Mouse (Mus musculus) erythroblast, adult 5-6 weeks (primary cell): ENCODE results near the gene Vps35l. TPM values are rescaled to one million over a fixed set of nuclear protein-coding genes. Genes with fewer than 3 reads are reported as not detected.

Source experiments
- ATAC-seq: replicated peaks from 2 replicates; pipeline ENCODE4 v1.8.0; 2016; ENCODE audit warnings: moderate number of reproducible peaks, mild to moderate bottlenecking, moderate TSS enrichment, inconsistent platforms; ENCODE audit not compliant: poor library complexity, low FRiP score, severe bottlenecking
- total RNA-seq, 2 experiments: library from RNA; stranded (forward) in 1 of 2; stranded (reverse) in 1 of 2; fragments of 150-400 nt in 1 of 2; fragments of 200-764, 138-1000 nt in 1 of 2; gene quantifications; 2 replicates each; pipeline versions ENCODE4 v1.2.3 to v1.2.4; 2015 to 2017; ENCODE audit warnings: low replicate concordance in 2 of 2

Vps35l gene
- total RNA-seq, 2 experiments from 2014 or later, result 18.1 to 28.6 TPM

DNA sequence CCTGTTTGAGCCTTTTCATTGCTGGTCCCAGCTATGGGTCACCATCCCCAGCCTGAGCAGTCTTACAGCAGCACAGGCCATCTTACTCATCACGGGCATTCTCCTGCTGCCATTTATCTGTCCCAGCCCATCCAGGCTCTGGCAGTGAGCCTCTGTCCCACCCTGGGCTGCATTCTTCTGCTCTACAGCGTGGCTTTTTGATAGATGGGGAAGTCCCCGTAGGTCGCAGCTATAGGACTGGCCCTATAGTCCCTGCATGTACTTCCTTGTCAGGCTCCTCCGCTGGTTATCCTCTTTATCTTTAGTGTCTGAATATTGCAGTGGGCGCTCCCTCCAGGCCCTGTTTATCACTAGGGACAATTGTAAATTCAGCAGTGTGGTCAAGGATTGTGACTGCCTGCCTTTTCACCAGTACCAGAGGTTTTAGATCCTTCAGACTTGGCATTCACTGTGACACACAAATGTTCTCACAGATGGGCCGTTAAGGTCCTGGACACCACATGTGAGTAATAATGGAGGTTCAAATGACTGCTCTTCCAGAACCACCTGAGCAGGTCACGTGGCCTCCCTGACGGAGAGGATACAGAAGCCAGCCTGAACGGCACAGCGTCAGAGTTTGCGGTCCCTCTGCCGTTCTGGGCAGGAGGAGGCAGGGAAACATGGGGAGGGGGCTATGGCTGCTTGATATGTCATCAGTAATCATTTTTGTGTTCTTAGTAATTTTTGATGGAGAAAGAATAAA, 11.0 kb upstream of the Vps35l start:
- no peak for ATAC-seq

DNA sequence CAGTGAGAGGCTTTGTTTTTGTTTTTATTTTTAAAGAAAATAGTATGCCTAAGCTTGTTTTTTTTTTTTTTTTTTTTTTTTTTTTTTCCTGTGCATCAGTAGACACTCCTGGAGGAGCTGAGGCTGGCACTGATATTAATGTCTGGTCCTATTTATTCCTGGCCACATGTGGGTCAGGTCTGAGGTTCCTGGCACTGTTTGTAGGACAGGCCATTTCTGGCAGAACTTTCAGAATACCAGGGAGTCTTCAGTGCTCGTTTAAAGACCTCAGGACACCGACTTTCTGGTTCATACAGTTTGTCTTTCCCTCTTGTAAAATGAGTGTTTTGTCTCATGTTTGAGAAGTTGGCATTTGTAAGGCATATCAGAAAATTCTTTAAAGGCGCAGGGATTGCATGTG, 8.2 kb upstream of the Vps35l start:
- ATAC-seq, result no peak

DNA sequence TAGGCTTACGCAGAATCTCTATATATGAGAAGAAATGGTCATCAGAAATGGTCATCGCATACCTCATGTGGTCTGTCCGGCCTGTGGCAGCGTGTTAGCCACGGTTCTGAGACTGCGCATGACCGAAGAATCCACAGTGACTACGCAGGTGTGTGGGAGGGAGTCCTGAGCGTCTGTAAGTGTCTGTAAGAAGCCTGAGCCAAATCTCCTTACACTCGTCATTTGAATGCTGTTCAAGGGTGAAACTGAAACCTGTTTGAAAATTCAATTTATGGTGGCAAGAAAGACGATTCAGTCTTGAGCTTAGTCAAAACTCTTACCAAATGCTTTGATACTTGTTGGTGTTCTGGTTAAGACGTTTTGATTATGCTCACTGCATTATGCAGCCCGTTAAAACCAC, 6.8 kb upstream of the Vps35l start:
- ATAC-seq, result no peak

DNA sequence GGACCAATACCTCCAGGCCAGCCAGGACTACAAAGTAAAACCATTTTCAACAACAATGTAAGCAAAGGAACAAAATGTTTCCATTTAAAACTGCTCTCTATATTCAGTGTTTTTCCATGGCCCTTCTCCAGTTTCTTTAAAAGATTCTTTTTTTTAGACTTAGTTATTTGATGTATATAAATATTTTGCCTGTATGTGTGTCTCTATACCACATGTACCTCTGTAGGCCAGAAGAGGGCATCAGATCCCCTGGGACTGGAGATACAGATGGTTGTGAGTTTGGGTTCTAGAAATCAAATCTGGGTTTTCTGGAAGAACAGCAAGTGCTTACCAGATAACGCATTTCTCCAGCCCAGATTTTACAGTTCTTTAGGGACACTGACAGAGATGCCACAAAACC, 1.3 kb upstream of the Vps35l start:
- no peak for ATAC-seq

DNA sequence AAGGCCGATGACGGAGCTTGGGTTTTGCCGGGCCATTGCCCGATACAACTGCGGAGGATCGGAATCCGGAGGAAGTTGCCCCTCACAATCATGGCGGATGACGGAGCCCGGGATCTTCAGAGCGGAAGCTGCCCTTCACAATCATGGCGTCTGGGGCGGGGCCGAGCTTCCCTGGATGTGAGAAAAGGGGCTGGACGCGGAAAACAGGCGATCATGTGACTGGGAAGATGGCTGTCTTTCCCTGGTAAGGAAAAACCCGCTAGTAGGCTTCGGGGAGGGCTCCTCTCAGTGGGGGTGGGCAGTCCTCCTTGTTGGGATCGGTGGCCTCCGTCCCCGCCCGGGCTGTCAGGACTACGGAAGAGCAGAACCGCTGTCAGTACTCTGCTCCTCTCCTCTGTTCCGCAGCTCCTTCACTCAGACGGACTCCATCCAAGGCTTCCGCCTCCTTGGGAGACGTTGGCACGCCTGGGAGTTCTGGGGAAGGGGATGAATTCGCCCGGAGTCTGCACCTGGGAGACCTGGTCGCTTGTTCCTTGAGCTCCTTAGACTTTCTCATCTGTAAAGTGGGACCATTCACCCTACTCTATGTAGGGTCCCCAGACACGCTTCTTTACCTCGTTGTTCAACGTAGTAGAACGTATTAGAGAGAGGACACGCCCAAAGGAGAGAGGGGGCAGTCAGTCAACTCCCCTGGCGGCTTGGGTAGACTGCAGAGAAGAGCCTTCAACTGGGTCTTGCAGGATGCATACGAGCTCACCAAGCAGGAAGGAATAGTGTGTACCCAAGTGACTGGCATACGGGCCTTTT, 709 bp downstream of the Vps35l start:
- peak; percentile 94 for ATAC-seq

GRCm38 (mm10) chr7:118742278-118742677, 2.3 kb downstream of the Vps35l start:
- no peak for ATAC-seq

- no peak for ATAC-seq
These were observed 4.7 kb downstream of the Vps35l start for GRCm38 (mm10) chr7:118744766-118745165.

DNA sequence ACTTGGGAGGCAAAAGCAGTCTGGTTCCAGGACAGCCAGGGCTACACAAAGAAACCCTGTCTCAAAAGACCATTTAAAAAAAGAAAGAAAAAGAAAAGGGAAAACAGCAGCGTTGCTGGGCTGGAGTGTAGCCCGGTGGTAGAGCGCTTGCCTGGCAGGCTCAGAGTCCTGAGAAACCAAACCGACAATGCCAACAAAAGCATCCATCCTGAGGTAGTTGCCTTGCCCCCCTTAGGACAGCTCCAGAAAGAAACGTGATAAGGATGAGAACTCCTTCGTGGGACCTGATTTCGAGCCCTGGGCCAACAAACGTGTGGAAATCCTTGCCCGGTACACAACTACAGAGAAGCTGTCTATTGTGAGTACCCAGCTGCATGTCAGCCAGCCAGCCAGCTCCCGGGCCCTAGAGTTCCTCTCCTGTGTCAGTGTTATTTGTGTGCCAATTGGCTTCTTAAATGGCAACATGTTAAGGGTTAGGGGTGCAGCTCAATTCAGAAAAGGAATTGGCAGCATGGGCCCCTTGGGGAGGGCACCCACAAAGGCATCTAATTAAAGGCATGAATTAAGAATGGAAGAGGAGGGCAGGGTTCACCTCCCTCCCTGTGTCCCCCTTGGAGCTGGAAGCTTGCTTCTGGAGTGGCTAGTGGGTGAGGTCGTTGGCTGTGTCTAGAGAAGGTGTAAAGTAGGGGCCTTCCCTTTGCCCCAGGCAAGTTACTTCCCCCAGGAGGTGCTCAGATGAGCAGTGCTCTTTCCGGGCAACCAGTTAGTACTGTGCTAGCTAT, 8.1 kb downstream of the Vps35l start:
- ATAC-seq, result no peak

- ATAC-seq, result no peak
These were observed 9.7 kb downstream of the Vps35l start for GRCm38 (mm10) chr7:118749706-118750105.

- ATAC-seq, result peak; percentile 64
These were observed 11.6 kb downstream of the Vps35l start for GRCm38 (mm10) chr7:118751625-118752024.

- ATAC-seq, result no peak
These were observed 15.7 kb downstream of the Vps35l start for GRCm38 (mm10) chr7:118755756-118756155.

- ATAC-seq, result peak; percentile 95
These were observed 16.7 kb downstream of the Vps35l start for GRCm38 (mm10) chr7:118756490-118757265.

- ATAC-seq, result no peak
These were observed 18.3 kb downstream of the Vps35l start for GRCm38 (mm10) chr7:118758369-118758768.

DNA sequence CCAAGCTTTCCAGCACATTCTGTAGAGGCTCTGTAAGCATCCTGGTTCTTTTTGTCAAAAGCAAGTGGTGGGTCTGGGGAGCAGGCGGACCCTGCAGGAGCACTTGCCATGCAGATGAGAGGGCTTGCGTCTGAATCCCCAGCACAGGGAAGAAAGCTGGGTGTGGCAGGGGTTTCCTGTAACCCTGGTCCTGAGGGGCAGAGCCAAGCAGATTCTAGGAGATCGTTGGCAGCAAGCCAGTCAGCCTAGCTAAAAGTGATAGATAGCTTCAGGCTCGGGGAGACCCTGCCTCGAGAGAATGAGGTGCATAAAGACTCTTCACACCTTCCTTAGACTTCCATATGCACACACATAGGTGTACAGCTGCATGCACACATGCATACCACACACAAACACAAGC, 19.3 kb downstream of the Vps35l start:
- ATAC-seq, result no peak

GRCm38 (mm10) chr7:118763939-118764338, 23.9 kb downstream of the Vps35l start:
- no peak for ATAC-seq

DNA sequence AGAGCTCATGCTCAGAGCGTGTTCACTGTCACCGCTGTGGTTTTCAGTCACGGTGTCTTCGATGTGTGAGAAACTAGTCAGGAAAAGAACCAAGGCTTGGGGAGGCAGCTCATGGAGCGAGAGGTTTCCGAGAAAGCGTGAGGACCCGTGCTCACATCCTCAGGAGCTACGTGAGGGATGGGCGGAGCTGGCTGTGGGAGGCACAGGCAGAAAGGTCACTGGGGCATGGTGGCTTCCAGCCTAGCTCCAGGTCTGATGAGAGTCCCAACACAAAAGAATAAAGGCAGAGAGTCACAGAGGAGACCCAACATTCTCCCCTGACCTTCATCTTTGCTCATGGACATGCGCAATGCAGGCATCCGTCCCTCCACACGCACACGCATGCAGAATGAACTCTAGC, 24.7 kb downstream of the Vps35l start:
- no peak for ATAC-seq

DNA sequence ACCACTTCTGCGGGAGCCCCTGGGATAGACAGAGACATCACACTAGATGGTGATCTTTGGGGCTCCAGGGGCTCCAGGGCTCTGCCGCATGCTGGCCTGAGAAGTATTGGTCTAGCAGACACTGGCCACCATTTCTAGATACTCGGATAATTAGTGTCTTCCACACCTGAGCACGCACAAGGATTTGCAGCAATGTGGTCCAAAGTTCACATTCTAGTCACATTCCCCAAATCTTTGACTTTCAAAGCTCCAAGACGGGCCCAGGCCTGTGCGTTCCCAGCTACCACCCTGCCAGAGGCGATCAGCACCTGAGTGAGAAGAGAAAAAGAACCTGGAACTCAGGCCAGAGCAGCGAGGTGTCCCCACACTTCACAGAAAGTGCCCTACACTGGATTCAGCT, 25.6 kb downstream of the Vps35l start:
- no peak for ATAC-seq

DNA sequence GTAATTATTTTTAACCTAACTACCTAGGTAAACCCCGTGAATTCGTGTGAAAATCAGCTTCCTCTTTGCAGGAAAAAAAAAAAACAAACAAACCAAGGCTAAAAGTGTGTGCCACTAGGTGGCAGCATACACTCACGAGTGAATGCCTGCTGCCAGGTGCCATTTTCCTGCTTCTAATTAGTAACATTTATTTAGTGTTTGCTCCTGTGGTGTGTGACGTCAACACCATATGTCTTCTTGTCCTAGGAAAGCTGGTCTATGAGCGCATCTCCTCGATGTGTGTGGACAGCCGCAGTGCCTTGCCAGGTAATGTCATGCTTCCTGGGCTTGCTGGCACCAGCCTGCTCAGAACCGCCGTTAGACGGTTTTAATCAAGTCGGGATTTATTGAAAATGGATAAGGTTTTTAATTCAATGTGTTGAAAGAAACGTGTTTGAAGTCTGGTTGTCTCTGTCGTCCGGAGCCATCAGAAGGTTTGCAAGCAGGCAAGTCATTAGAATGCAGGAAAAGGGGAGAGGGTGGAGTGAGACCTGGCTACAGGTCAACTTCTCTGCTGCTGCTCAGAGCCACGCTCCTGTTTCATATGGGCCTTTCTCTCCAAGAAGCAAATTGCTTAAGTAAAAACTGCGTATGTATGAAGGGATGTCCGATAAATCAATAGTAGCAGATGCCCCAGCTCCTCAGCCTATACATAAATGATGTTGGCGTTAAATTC, 26.2 kb downstream of the Vps35l start:
- ATAC-seq, result peak; percentile 71

DNA sequence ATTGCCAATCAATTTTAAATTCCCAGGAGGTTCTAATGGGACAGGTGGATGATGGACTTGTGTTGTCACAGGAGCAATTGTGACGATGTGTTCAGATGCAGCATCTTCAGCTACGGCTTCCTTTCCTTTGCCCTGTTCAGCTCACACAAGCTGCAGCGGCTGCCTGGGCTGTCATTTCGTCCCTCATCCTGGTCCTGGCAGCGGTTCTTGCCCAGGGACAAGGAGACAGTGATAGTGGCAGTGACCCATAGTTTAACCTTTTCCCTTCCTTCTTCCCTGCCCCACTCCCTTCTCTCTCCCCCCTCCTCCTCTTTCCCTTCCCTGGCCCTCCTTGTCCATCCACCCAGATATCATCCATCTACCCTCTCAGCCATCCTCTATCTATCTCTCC, 26.8 kb downstream of the Vps35l start:
- ATAC-seq, result no peak
